Mouse (Mus musculus) testis, adult 2 months (tissue): ENCODE results near the gene Gm5767.

ENCODE experiments used
- CTCF ChIP-seq: fragments of 200-500 bp; IDR thresholded peaks from 2 replicates; pipeline ENCODE4 v1.5.1; 2012; ENCODE audit warnings: low read depth, mild to moderate bottlenecking, inconsistent platforms, low read length, moderate library complexity; ENCODE audit not compliant: control insufficient read depth, insufficient read depth, insufficient replicate concordance
- POLR2A ChIP-seq: fragments of 200-500 bp; IDR thresholded peaks from 2 replicates; pipeline ENCODE4 v1.6.1; 2012; ENCODE audit warnings: low read depth, mild to moderate bottlenecking, inconsistent platforms, low read length, moderate library complexity; ENCODE audit not compliant: control insufficient read depth

DNA sequence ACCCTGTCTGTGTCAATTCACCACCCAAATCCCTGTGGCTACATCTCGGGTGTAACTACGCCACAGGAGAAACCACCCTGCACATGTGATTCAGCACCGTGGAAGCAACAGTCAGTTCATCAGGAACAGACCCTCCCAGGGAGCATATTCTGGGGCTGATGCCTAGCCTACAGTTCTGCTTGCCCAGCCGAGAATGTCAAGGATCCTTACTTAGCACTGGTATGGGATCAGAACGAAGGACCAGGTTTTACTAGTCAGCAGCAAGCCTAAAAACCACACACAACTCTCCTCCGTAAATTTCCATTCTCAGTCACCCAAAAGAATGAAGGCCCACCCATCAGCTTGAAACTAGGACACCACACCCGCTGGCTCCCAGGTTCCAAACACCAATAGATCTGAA lies 51.1 kb downstream of the Gm5767 start:
- no peak for TF ChIP-seq CTCF
- TF ChIP-seq POLR2A: no peak
